Mouse (Mus musculus): Measurements from ENCODE around the gene Snf8. TPM values are rescaled to one million over a fixed set of nuclear protein-coding genes. Genes with fewer than 3 reads are reported as not detected.
A peak's percentile ranks its signal among the peaks of the same experiment; 100 is the strongest.

Snf8 gene
- polyA plus RNA-seq, 1 experiment = 68.4 TPM

DNA sequence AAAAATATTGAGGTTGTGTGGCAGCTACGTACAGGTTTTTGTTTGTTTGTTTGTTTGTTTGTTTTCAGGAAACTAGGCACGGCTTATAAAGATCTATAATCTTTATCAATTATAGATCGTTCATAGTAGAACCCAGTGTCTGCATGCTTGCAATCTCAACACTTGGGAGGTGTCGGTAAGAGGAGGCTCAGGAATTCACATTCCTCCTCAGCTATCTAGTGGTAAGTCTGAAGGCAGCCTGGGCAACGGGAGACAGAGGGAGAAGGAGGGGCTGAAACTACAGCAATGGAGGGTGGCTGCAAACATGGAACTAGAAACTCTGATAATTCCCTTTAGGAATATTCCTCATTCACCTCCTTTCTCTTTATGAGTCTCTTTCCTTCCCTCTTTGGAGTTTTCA is 19.3 kb upstream of the Snf8 start:
- Histone ChIP-seq H3K4me3 (ENCODE audit: insufficient read depth, low read length) (no peak overlapping the region), H3K27ac (ENCODE audit: insufficient read depth, low read length) (no peak overlapping the region), H3K4me1 (ENCODE audit: control insufficient read depth, insufficient read depth, low read length) (peaks cover 5% of the 10 kb centered on the region; the same call in 1 of the 2 replicates)
- no peak for TF ChIP-seq POLR2A (IDR thresholded peaks at IDR 0.05; ENCODE audit: low read depth, low read length)
- no peak for TF ChIP-seq CTCF (IDR thresholded peaks at IDR 0.05; ENCODE audit: borderline replicate concordance, insufficient read depth, low read length)

DNA sequence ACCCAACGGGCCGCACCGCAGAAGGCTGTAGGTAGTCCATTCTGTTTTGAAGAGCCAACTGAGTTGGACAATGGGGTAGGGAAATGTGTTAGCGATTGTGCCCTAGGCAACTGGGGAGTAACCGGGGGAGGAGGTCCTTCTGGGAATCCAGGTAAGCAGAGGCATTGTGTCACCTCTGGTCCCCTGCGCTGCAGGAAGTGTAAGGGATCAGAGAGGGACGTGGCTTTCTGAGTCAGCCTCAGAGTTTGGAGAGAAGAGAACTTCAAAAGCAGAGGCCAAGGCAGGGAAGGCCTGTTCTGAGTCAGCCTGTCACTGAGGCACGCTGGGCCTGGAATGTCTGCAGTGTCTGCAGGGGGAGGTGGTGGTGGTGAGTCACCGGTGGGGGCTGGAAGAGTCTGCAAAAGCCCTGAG is 16.7 kb upstream of the Snf8 start:
- H3K4me1 ChIP-seq (ENCODE audit: control insufficient read depth, insufficient read depth, low read length) = peaks cover 5% of the 10 kb centered on the region; the same call in 1 of the 2 replicates
- TF ChIP-seq CTCF (IDR thresholded peaks at IDR 0.05; ENCODE audit: borderline replicate concordance, insufficient read depth, low read length) = no peak
- peak; percentile 48; the same call in 1 of the 2 replicates for TF ChIP-seq POLR2A (IDR thresholded peaks at IDR 0.05; ENCODE audit: low read depth, low read length)
- H3K4me3 ChIP-seq (ENCODE audit: insufficient read depth, low read length) = no peak overlapping the region
- peak overlapping the region; percentile 78 for H3K27ac ChIP-seq (ENCODE audit: insufficient read depth, low read length)

DNA sequence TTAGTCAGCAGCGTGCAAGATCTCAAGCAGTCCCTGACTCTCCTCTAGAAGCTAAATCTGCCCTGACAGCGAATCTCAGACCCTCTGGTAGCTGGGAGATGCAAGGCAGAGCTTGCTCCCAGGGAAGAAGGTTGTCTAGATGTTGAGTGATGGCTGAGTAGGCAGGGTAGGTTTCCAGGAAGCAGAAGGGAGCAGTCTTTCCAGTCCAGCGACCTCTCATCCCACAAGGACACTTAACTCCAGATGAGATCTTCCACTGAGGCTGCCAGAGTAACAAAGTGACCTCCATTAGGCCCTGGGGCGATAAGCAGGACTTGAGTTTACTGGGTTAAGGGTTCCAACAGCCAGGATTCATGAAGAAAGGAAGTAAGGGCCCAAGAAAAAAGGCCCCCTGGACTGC is 14.1 kb upstream of the Snf8 start:
- TF ChIP-seq POLR2A (IDR thresholded peaks at IDR 0.05; ENCODE audit: low read depth, low read length) (no peak), CTCF (IDR thresholded peaks at IDR 0.05; ENCODE audit: borderline replicate concordance, insufficient read depth, low read length) (no peak)
- Histone ChIP-seq H3K4me3 (ENCODE audit: insufficient read depth, low read length) (no peak overlapping the region), H3K4me1 (ENCODE audit: control insufficient read depth, insufficient read depth, low read length) (peaks cover 5% of the 10 kb centered on the region; the same call in 1 of the 2 replicates), H3K27ac (ENCODE audit: insufficient read depth, low read length) (no peak overlapping the region)

DNA sequence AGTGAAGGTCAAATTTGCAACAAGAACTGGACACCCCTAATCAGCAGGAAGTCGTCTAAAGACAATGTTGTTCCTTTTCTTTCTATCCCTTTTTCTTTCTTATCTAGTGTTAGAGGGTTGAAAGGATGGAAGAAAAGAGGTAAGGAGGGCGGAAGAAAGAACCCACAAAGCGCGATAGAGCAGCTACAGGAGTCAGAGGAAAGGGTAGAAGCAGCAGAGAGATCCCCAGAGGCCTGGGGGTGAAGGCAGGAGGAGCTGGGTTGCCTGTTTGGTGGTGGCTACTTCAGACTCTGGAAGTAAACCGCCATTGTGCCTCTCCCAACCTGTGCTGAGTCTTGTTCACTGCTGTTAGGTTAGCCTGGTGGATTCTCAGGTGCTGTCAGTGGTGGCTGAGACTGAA is 6.6 kb upstream of the Snf8 start:
- no peaks in the 10 kb centered on the region for H3K4me1 ChIP-seq (ENCODE audit: control insufficient read depth, insufficient read depth, low read length)
- no peak overlapping the region for H3K4me3 ChIP-seq (ENCODE audit: insufficient read depth, low read length)
- H3K27ac ChIP-seq (ENCODE audit: insufficient read depth, low read length) = no peak overlapping the region
- TF ChIP-seq CTCF (IDR thresholded peaks at IDR 0.05; ENCODE audit: borderline replicate concordance, insufficient read depth, low read length) = no peak
- no peak for TF ChIP-seq POLR2A (IDR thresholded peaks at IDR 0.05; ENCODE audit: low read depth, low read length)

DNA sequence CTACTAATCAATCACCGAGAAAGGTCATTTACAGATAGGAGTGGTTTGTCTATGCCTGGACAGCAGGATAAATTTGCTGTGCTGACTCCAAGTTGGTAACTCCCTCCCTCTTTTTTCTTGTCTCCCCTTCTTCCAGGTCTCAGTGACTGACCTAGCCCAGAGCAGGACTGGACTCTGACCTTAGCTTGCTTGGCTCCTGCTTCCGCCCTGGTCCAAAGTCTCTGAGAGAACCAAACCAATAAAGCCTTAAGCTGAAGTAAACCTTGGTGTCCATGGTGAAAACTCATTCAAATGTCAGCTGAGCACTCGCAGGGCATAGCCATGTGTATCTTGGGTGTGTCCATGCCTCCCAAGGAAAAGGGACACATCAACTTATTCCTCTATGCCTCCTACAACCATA is 4.1 kb upstream of the Snf8 start:
- Histone ChIP-seq H3K4me3 (ENCODE audit: insufficient read depth, low read length) (no peak overlapping the region), H3K27ac (ENCODE audit: insufficient read depth, low read length) (no peak overlapping the region), H3K4me1 (ENCODE audit: control insufficient read depth, insufficient read depth, low read length) (peaks cover under 1% of the 10 kb centered on the region; the same call in 1 of the 2 replicates)
- no peak for TF ChIP-seq CTCF (IDR thresholded peaks at IDR 0.05; ENCODE audit: borderline replicate concordance, insufficient read depth, low read length)
- TF ChIP-seq POLR2A (IDR thresholded peaks at IDR 0.05; ENCODE audit: low read depth, low read length) = no peak

DNA sequence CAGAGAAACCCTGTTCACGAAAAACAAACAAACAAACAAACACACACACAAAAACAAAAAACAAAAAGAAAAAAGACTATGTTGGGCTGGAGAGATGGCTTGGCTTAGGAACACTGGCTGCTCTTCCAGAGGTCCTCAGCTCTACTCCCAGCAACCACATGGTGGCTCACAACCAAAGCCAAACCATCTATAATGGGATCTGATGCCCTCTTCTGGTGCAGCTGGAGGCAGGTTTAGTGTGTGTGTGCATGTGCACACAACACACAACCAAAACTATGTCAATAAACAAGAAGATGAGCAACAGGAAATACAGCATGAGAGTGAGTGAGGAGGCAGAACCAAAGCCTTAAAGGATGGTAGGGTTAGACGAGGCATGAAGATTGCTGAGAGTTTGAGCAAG is 3.0 kb upstream of the Snf8 start:
- peaks cover 3% of the 10 kb centered on the region; the same call in 1 of the 2 replicates for H3K4me1 ChIP-seq (ENCODE audit: control insufficient read depth, insufficient read depth, low read length)
- H3K4me3 ChIP-seq (ENCODE audit: insufficient read depth, low read length) = no peak overlapping the region
- TF ChIP-seq CTCF (IDR thresholded peaks at IDR 0.05; ENCODE audit: borderline replicate concordance, insufficient read depth, low read length) (peak; percentile 20; the same call in 1 of the 2 replicates), POLR2A (IDR thresholded peaks at IDR 0.05; ENCODE audit: low read depth, low read length) (no peak)
- H3K27ac ChIP-seq (ENCODE audit: insufficient read depth, low read length) = no peak overlapping the region

DNA sequence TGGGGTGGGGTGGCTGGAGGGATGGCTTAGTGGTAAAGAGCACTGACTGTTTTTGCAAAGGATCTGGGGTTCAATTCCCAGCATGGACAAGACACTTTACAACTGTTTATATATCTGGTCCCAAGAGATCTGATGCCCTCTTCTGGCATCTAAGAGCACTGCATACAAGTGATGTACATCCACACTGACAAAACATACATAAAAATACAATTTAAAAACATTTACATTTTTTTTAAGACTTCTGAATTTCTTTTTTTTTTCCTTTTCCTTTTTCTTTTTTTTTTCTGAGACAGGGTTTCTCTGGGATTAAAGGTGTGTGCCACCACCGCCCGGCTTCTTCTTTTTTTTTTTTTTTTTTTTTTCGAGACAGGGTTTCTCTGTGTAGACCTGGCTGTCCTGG is 1.4 kb upstream of the Snf8 start:
- Histone ChIP-seq H3K27ac (ENCODE audit: insufficient read depth, low read length) (no peak overlapping the region), H3K4me1 (ENCODE audit: control insufficient read depth, insufficient read depth, low read length) (peaks cover 3% of the 10 kb centered on the region; the same call in 1 of the 2 replicates), H3K4me3 (ENCODE audit: insufficient read depth, low read length) (no peak overlapping the region)
- TF ChIP-seq POLR2A (IDR thresholded peaks at IDR 0.05; ENCODE audit: low read depth, low read length) = no peak
- no peak for TF ChIP-seq CTCF (IDR thresholded peaks at IDR 0.05; ENCODE audit: borderline replicate concordance, insufficient read depth, low read length)

DNA sequence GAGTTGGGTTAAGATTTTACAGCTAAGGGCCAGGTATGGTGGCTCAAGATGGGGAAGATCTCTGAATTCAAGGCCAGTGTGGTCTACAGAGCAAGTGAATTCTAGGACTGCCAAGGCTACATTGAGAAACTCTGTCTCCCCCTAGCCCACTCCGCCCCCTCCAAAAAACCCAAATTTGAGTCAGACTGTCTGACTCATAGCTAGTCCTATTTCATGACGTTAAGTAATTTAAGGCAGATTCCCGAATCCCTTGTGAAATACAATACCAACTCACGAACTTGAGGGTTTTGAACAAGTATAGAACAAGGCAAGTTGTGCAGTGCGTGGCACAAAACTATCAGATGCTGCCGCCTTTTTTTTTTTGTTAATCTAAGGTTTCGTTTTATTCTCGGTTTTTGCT is 569 bp upstream of the Snf8 start:
- TF ChIP-seq CTCF (IDR thresholded peaks at IDR 0.05; ENCODE audit: borderline replicate concordance, insufficient read depth, low read length) = no peak
- no peak for TF ChIP-seq POLR2A (IDR thresholded peaks at IDR 0.05; ENCODE audit: low read depth, low read length)
- H3K27ac ChIP-seq (ENCODE audit: insufficient read depth, low read length) = peak overlapping the region; percentile 96
- H3K4me3 ChIP-seq (ENCODE audit: insufficient read depth, low read length) = peak overlapping the region; percentile 88
- H3K4me1 ChIP-seq (ENCODE audit: control insufficient read depth, insufficient read depth, low read length) = peaks cover 3% of the 10 kb centered on the region; the same call in 1 of the 2 replicates

DNA sequence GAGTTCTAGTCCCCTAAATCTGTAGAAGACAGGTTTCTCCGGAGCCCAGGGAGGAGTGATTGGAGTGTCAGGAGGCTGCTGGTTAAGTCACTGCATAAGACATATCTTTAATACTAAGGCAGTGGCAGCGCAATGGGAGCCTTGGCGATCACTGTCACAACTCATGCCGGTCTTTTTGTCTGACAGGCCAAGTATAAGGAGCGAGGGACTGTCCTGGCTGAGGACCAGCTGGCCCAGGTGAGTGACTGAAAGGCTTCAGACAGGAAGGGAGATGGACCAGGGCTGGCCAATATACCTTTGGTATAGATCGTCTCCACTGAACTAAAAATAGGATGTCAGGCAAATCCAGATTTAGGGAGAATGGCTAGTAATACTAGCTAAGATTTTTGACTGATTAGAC is 448 bp downstream of the Snf8 start:
- H3K27ac ChIP-seq (ENCODE audit: insufficient read depth, low read length) = no peak overlapping the region
- peak overlapping the region; percentile 88 for H3K4me3 ChIP-seq (ENCODE audit: insufficient read depth, low read length)
- no peak for TF ChIP-seq CTCF (IDR thresholded peaks at IDR 0.05; ENCODE audit: borderline replicate concordance, insufficient read depth, low read length)
- TF ChIP-seq POLR2A (IDR thresholded peaks at IDR 0.05; ENCODE audit: low read depth, low read length) = no peak
- H3K4me1 ChIP-seq (ENCODE audit: control insufficient read depth, insufficient read depth, low read length) = peaks cover 3% of the 10 kb centered on the region; the same call in 1 of the 2 replicates

DNA sequence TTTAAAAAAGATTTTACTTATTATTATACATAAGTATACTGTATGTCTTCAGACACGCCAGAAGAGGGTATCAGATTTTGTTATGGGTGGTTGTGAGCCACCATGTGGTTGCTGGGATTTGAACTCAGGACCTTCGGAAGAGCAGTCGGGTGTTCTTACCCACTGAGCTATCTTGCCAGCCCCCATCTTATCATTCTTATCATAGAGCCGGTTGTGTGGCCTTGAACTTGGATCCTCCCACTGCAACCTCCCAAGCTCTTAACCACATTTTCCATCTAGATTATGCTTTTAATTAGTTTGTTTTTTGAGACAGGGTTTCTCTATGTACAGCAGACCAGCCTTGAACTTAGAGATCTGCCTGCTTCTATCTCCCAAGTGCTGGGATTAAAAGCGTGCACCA is 2.8 kb downstream of the Snf8 start:
- H3K27ac ChIP-seq (ENCODE audit: insufficient read depth, low read length) = no peak overlapping the region
- H3K4me1 ChIP-seq (ENCODE audit: control insufficient read depth, insufficient read depth, low read length) = peaks cover 3% of the 10 kb centered on the region; the same call in 1 of the 2 replicates
- H3K4me3 ChIP-seq (ENCODE audit: insufficient read depth, low read length) = no peak overlapping the region
- TF ChIP-seq CTCF (IDR thresholded peaks at IDR 0.05; ENCODE audit: borderline replicate concordance, insufficient read depth, low read length) (no peak), POLR2A (IDR thresholded peaks at IDR 0.05; ENCODE audit: low read depth, low read length) (no peak)
